Comparison of ENCODE assay signal across 14 mouse cellular contexts in genomic region chr13:30044790-30045189, GRCm38 (mm10).
"Had no signal": no experiment of that assay in that cellular context is flagged by ENCODE, and none has a peak within 500 bp of the region (broad histone marks: within the 10 kb centered on the region; RNA-seq: fewer than 3 reads in every experiment).

No protein-coding gene starts in this region.

- H3K9ac ChIP-seq: neural tube, embryonic 13.5 days; neural tube, embryonic 15.5 days; stomach, embryonic 15.5 days had no signal

- H3K4me3 ChIP-seq: neural tube, embryonic 13.5 days; neural tube, embryonic 15.5 days; stomach, embryonic 15.5 days had no signal

- H3K4me1 ChIP-seq: neural tube, embryonic 13.5 days; neural tube, embryonic 15.5 days; stomach, embryonic 15.5 days had no signal

- H3K4me2 ChIP-seq: neural tube, embryonic 13.5 days; neural tube, embryonic 15.5 days; stomach, embryonic 15.5 days had no signal

- H3K27me3 ChIP-seq: neural tube, embryonic 13.5 days; neural tube, embryonic 15.5 days; stomach, embryonic 15.5 days had no signal

- H3K9me3 ChIP-seq: neural tube, embryonic 13.5 days; neural tube, embryonic 15.5 days; stomach, embryonic 15.5 days had no signal

- H3K27ac ChIP-seq: neural tube, embryonic 13.5 days; neural tube, embryonic 15.5 days; stomach, embryonic 15.5 days; stomach, postnatal 0 days had no signal

- H3K36me3 ChIP-seq: neural tube, embryonic 13.5 days; neural tube, embryonic 15.5 days; stomach, embryonic 15.5 days had no signal

- DNase-seq: retina, postnatal 1 day; right cerebral cortex, adult 18-20 months; right cerebral cortex, postnatal 14 days; right cerebral cortex, postnatal 25 days; right cerebral cortex, postnatal 4 days; spleen, adult 18-20 months; thymus, adult 18-20 months; thymus, postnatal 14 days; thymus, postnatal 36 days; thymus, postnatal 4 days had no signal
